Mouse (Mus musculus): ENCODE measurements around the gene Cdc42ep5. TPM values are rescaled to one million over a fixed set of nuclear protein-coding genes. Genes with fewer than 3 reads are reported as not detected.

Cdc42ep5 gene
- polyA plus RNA-seq, 1 experiment: 655 TPM

- under 1% methylated on average over 14 of the region's 14 CpGs for WGBS
- Histone ChIP-seq H3K27ac (ENCODE audit: insufficient read depth, low read depth, low read length) (peak within 1 kb of the TSS; percentile 100), H3K27me3 (ENCODE audit: control insufficient read depth, insufficient read depth, low read length) (no peaks in the 10 kb centered on the region), H3K36me3 (ENCODE audit: control insufficient read depth, insufficient read depth, low read length) (peaks cover 33% of the 10 kb centered on the region), H3K4me3 (ENCODE audit: low read depth, low read length) (peak within 1 kb of the TSS; percentile 86), H3K4me1 (ENCODE audit: control insufficient read depth, insufficient read depth, insufficient read length, low read length) (peaks cover 26% of the 10 kb centered on the region)
- TF ChIP-seq CTCF (IDR thresholded peaks at IDR 0.05; ENCODE audit: extremely low read depth, insufficient read length, insufficient replicate concordance, low read depth, low read length) (no peak), POLR2A (IDR thresholded peaks at IDR 0.05; ENCODE audit: low read depth, low read length) (peak; percentile 34; the same call in 1 of the 2 replicates)
These were observed 14.6 kb downstream of the Cdc42ep5 start, which contains the start of gene Leng9 for GRCm38 (mm10) chr7:4150059-4150541. Gene Leng9, minus strand, starts transcription at chr7:4150374.

- peak overlapping the region; percentile 86 for H3K4me3 ChIP-seq (ENCODE audit: low read depth, low read length)
- H3K4me1 ChIP-seq (ENCODE audit: control insufficient read depth, insufficient read depth, insufficient read length, low read length): peaks cover 22% of the 10 kb centered on the region
- H3K36me3 ChIP-seq (ENCODE audit: control insufficient read depth, insufficient read depth, low read length): peaks cover 36% of the 10 kb centered on the region
- TF ChIP-seq POLR2A (IDR thresholded peaks at IDR 0.05; ENCODE audit: low read depth, low read length) (peak; percentile 74), CTCF (IDR thresholded peaks at IDR 0.05; ENCODE audit: extremely low read depth, insufficient read length, insufficient replicate concordance, low read depth, low read length) (no peak)
- peak overlapping the region; percentile 100 for H3K27ac ChIP-seq (ENCODE audit: insufficient read depth, low read depth, low read length)
- under 1% methylated on average over 64 of the region's 64 CpGs for WGBS
- H3K27me3 ChIP-seq (ENCODE audit: control insufficient read depth, insufficient read depth, low read length): no peaks in the 10 kb centered on the region
These were observed 15.2 kb downstream of the Cdc42ep5 start for GRCm38 (mm10) chr7:4149209-4150054.

- H3K27ac ChIP-seq (ENCODE audit: insufficient read depth, low read depth, low read length): peak overlapping the region; percentile 100
- H3K4me1 ChIP-seq (ENCODE audit: control insufficient read depth, insufficient read depth, insufficient read length, low read length): peaks cover 19% of the 10 kb centered on the region
- TF ChIP-seq CTCF (IDR thresholded peaks at IDR 0.05; ENCODE audit: extremely low read depth, insufficient read length, insufficient replicate concordance, low read depth, low read length) (0 out of 2 replicates have a peak, but pooled peaks have one; percentile 8), POLR2A (IDR thresholded peaks at IDR 0.05; ENCODE audit: low read depth, low read length) (no peak; the same call in 1 of the 2 replicates)
- H3K36me3 ChIP-seq (ENCODE audit: control insufficient read depth, insufficient read depth, low read length): peaks cover 44% of the 10 kb centered on the region
- H3K27me3 ChIP-seq (ENCODE audit: control insufficient read depth, insufficient read depth, low read length): no peaks in the 10 kb centered on the region
- H3K4me3 ChIP-seq (ENCODE audit: low read depth, low read length): peak overlapping the region; percentile 86
- WGBS: 12% methylated on average over 18 of the region's 18 CpGs
These were observed 16.1 kb downstream of the Cdc42ep5 start for GRCm38 (mm10) chr7:4148341-4149208.

- H3K36me3 ChIP-seq (ENCODE audit: control insufficient read depth, insufficient read depth, low read length): peaks cover 52% of the 10 kb centered on the region
- WGBS: 59% methylated on average over 4 of the region's 4 CpGs
- peak overlapping the region; percentile 86 for H3K4me3 ChIP-seq (ENCODE audit: low read depth, low read length)
- TF ChIP-seq POLR2A (IDR thresholded peaks at IDR 0.05; ENCODE audit: low read depth, low read length) (no peak), CTCF (IDR thresholded peaks at IDR 0.05; ENCODE audit: extremely low read depth, insufficient read length, insufficient replicate concordance, low read depth, low read length) (no peak)
- peak overlapping the region; percentile 100 for H3K27ac ChIP-seq (ENCODE audit: insufficient read depth, low read depth, low read length)
- H3K4me1 ChIP-seq (ENCODE audit: control insufficient read depth, insufficient read depth, insufficient read length, low read length): peaks cover 19% of the 10 kb centered on the region
- no peaks in the 10 kb centered on the region for H3K27me3 ChIP-seq (ENCODE audit: control insufficient read depth, insufficient read depth, low read length)
These were observed 16.8 kb downstream of the Cdc42ep5 start for GRCm38 (mm10) chr7:4147836-4148235.

GRCm38 (mm10) chr7:4147371-4147770, 17.3 kb downstream of the Cdc42ep5 start:
- WGBS: 39% methylated on average over 20 of the region's 20 CpGs
- H3K27me3 ChIP-seq (ENCODE audit: control insufficient read depth, insufficient read depth, low read length): no peaks in the 10 kb centered on the region
- TF ChIP-seq POLR2A (IDR thresholded peaks at IDR 0.05; ENCODE audit: low read depth, low read length) (peak; percentile 57), CTCF (IDR thresholded peaks at IDR 0.05; ENCODE audit: extremely low read depth, insufficient read length, insufficient replicate concordance, low read depth, low read length) (no peak)
- H3K36me3 ChIP-seq (ENCODE audit: control insufficient read depth, insufficient read depth, low read length): peaks cover 56% of the 10 kb centered on the region
- peaks cover 19% of the 10 kb centered on the region for H3K4me1 ChIP-seq (ENCODE audit: control insufficient read depth, insufficient read depth, insufficient read length, low read length)
- H3K27ac ChIP-seq (ENCODE audit: insufficient read depth, low read depth, low read length): peak overlapping the region; percentile 100
- peak overlapping the region; percentile 86 for H3K4me3 ChIP-seq (ENCODE audit: low read depth, low read length)

- Histone ChIP-seq H3K4me1 (ENCODE audit: control insufficient read depth, insufficient read depth, insufficient read length, low read length) (peaks cover 17% of the 10 kb centered on the region), H3K27me3 (ENCODE audit: control insufficient read depth, insufficient read depth, low read length) (no peaks in the 10 kb centered on the region), H3K36me3 (ENCODE audit: control insufficient read depth, insufficient read depth, low read length) (peaks cover 64% of the 10 kb centered on the region), H3K4me3 (ENCODE audit: low read depth, low read length) (peak overlapping the region; percentile 86), H3K27ac (ENCODE audit: insufficient read depth, low read depth, low read length) (peak overlapping the region; percentile 100)
- 64% methylated on average over 23 of the region's 23 CpGs for WGBS
- no peak for TF ChIP-seq CTCF (IDR thresholded peaks at IDR 0.05; ENCODE audit: extremely low read depth, insufficient read length, insufficient replicate concordance, low read depth, low read length)
- TF ChIP-seq POLR2A (IDR thresholded peaks at IDR 0.05; ENCODE audit: low read depth, low read length): peak; percentile 19; the same call in 1 of the 2 replicates
These were observed 18.1 kb downstream of the Cdc42ep5 start for GRCm38 (mm10) chr7:4146241-4147180.
